Mouse (Mus musculus) left cerebral cortex, postnatal 10 days (tissue): ENCODE measurements around the gene Chpt1. TPM values are rescaled to one million over a fixed set of nuclear protein-coding genes. Genes with fewer than 3 reads are reported as not detected.

ENCODE experiments used
- DNase-seq, 2 experiments: peaks; one replicate each; pipeline ENCODE4 v3.0.0; 2021 to 2022; ENCODE audit warnings: low spot score in 2 of 2, mixed read lengths in 1 of 2; ENCODE audit errors: extremely low spot score in 1 of 2
- intact Hi-C: fragments of 180-260 bp; cut with DNase I; formaldehyde crosslinking; loops from one replicate; pipeline ENCODE4 v1.15.1; 2025
- total RNA-seq, 2 experiments: library from RNA; stranded (reverse); gene quantifications; 2 replicates each; pipeline ENCODE4 v1.2.3; 2021

Gene Chpt1
- total RNA-seq, 2 experiments from 2014 or later: 25.2 to 28.2 TPM

DNA sequence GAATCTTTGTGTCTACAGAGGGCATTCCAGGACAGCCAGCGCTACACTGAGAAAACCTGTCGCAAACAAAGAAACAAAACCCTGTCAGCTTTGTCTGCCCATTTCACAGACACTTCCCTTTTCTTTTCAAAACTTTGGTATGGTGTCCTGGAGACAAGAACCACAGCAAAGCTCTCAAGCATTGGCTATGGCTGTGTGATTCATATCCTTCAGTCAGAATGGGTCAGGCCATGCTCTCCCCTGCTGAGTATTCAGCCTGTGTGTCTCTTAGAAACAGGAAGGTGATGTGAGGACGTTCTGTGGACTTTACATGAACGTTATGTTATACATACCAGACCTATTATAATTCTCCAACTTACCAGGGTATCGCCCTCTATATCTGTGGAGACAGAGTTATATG is 86.2 kb downstream of the Chpt1 start:
- intact Hi-C loops: no loop called here

DNA sequence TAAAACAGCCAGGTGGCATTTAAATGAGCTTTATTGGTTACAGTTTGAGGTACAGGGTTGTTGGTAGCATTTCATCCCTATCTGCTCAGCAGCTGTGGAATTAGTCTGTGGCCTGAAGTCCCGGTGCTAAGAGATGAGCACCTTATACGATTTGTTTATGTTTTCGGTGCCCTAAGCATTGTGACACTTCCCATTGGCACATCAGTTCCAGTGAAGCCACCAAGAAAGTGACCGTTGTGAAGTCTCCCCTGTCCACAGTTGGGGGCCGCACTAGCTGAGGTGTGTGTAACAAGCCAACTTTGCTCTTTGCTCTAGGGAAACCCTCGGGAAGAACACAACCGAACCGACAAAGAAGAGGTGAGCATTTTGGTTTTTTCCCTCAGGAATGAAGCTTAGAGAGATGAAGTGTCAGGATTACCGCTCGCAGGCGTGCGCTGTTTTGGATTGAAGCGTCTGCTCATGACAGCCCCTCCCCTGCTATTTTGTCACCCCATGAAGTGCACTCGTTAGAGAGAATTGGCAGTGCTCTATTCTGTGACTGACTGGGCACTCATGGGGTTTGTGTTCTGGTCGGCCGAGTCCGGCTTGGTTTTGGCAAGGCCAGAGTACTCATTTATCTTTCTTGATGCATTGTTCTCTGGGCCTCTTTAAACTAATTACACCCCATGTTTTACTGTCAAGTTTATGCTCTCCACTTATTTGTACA is 91.4 kb downstream of the Chpt1 start:
- intact Hi-C loops: no loop called here
- DNase-seq: no peak

More for the DNA sequence above, 86.2 kb downstream of the Chpt1 start:
- no peak for DNase-seq

DNA sequence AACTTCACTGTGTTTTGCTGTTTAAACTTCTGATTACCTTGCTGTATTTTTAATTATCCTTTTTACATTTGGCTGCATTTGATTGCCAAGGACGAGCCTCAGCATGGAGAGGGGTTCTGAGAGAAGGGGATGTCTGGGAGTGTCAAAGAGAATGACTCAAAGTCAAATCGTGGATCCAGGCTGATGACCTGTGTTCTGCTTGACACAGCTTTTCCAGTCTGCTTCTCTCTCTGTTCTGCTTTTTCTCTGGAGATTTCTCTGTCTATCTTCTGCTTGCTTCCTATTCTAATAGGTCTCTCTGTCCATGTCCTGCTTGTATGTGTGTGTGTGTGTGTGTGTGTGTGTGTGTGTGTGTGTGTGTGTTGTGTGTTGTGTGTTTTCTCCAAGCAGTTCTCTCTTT is 94.1 kb downstream of the Chpt1 start:
- intact Hi-C loops: no loop called here
- no peak for DNase-seq

DNA sequence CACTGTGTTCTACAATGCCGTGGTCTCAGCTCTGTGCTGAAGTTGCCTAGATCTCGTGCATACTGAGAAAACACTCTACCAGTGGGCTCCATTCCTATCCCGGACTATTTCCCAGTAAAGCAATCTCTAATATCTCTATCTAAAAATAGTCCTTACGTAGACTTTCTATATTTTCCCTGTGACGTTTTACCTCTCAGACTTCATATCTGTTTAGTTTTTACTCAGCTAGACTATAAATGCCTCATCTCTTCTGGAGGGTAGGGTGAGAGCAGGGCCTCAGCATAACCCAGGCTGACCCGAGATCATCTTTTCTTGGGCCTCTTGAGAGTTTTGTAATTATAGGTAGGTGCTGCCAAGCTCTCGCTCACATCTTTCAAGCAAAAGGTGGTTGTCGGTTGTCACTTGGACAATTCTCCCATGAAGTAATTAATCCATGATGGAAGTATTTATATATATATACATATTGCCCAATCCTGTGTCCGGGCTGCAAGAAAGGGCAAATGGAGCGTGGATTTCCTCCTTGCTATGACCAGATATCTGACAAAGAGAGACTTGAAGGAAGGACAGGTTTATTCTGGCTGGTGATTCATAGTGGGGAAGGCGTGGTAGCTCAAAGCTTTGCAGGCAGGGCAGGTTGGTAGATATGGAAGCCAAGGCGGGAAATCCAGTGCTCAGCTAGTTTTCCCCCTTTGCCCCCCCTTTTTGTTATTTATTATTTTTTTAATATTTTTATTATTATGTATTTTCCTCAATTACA is 95.8 kb downstream of the Chpt1 start:
- no peak for DNase-seq
- intact Hi-C loops: no loop called here

DNA sequence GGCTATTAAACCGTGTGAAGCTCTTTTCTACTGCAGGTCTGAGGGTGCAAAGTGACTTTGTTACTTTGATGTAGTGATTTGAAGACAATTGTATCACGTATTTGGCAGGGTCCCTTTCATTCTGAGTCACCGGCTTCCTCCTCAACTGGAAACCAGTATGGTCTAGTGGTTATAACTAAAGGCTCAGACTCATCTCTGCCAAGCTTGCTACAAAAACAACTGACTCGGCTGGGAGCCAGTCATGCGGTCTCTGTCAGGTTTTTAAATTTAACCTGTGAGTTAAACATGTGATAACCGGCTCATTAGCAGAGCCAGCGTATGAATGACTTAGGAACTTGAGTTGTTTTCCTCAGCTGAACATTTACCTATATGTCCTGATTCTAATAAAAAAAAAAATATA is 98.1 kb downstream of the Chpt1 start:
- intact Hi-C loops: no loop called here
- DNase-seq: no peak

DNA sequence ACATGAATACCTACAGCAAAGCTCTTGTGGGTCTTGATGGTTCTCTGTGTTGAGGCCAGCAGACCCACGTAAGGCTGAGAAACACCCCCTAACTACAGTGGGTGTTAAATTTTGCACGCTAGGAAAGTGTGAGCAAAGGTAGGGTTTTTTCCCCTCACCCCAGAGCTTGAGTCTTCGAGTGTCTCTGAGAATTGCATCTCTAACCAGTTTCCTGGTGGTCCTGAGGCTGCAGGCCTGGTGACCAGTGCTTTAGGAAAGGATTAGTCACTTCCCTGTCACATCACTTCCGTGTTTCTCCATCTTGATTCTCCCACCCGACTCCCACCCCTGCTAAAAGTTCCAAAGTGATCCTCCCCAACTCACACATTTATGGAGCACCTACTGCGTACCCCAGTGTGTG is 99.7 kb downstream of the Chpt1 start:
- no peak for DNase-seq
- intact Hi-C loops: no loop called here

DNA sequence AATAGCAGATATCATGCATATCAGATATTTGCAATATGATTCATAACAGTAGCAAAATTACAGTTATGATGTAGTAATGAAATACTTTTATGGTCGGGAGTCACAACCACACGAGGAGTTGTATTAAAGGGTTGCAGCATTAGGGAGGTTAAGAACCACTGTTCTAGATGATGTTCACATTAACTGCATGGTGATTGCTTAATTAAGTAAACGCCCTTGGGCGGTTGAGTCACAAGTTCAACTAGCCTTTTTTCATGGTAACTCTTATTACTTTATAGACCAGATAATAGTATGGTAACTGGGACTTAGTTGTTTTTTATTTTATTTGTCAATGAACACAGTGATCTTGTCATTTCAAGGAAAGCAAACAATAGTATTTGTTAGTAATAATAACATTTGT is 100.9 kb downstream of the Chpt1 start:
- no peak for DNase-seq
- intact Hi-C loops: no loop called here

Other genes starting within 250 kb of the Chpt1 start
- gene Dram1, start 125.0 kb downstream of the Chpt1 start, total RNA-seq: 1 to 10 TPM in 1 of 2 experiments, under 1 TPM in 1; 0.94 to 1.6 TPM
- 100 to 1,000 TPM; 101 to 102 TPM for gene Gnptab, start 124.9 kb downstream of the Chpt1 start, total RNA-seq
- gene Sycp3, start 44.5 kb downstream of the Chpt1 start, total RNA-seq: 1 to 10 TPM in 1 of 2 experiments, under 1 TPM in 1; 0.77 to 1.7 TPM
- 1 to 10 TPM; 3.9 to 4.5 TPM for gene Mybpc1, start 101.1 kb upstream of the Chpt1 start, total RNA-seq
- not detected for gene Spic, start 180.9 kb upstream of the Chpt1 start, total RNA-seq
- gene Arl1, start 226.8 kb upstream of the Chpt1 start, total RNA-seq: 100 to 1,000 TPM; 110 to 111 TPM